In genomic region chr4:155602753-155603152, GRCm38 (mm10) we compare ENCODE assay signal across 10 mouse cellular contexts. TPM values are rescaled to one million over a fixed set of nuclear protein-coding genes. Genes with fewer than 3 reads are reported as not detected.
DNase-seq lines count a peak whose midpoint lies in the region; ATAC-seq and TF ChIP-seq lines count a peak whose summit lies in the region.
"Had no signal": no experiment of that assay in that cellular context is flagged by ENCODE, and none has a peak within 500 bp of the region (broad histone marks: within the 10 kb centered on the region; RNA-seq: fewer than 3 reads in every experiment).

No protein-coding gene starts in this region.

- H3K9ac ChIP-seq in limb, embryonic 14.5 days (ENCODE audit: low read depth, low read length, severe bottlenecking) = peak overlapping the region; percentile 93
- no peak overlapping the region for H3K9ac ChIP-seq in stomach, embryonic 15.5 days

- no peaks in the 10 kb centered on the region for H3K27me3 ChIP-seq in erythroblast, embryonic 14.5 days (ENCODE audit: control insufficient read depth)
- H3K27me3 ChIP-seq in spleen, adult 2 months (ENCODE audit: control insufficient read depth, insufficient read depth, low read length) = no peaks in the 10 kb centered on the region
- H3K27me3 ChIP-seq in limb, embryonic 14.5 days (ENCODE audit: control insufficient read depth, insufficient read depth, low read length) = no peaks in the 10 kb centered on the region
- H3K27me3 ChIP-seq in stomach, embryonic 15.5 days (replicated peaks) = no peaks in the 10 kb centered on the region

- 78% methylated on average over 1 of the region's 1 CpGs for WGBS in spleen, adult 2 months
- WGBS in limb, embryonic 14.5 days = 89% methylated on average over 1 of the region's 1 CpGs
- WGBS in stomach, embryonic 15.5 days = 92% methylated on average over 1 of the region's 1 CpGs

- H3K27ac ChIP-seq in spleen, adult 2 months (ENCODE audit: insufficient read depth, low read length) = no peak overlapping the region
- no peak overlapping the region for H3K27ac ChIP-seq in limb, embryonic 14.5 days (replicated peaks; ENCODE audit: low read depth, low read length)
- H3K27ac ChIP-seq in stomach, embryonic 15.5 days = no peak overlapping the region

- H3K36me3 ChIP-seq in erythroblast, embryonic 14.5 days (ENCODE audit: control insufficient read depth) = peaks cover 42% of the 10 kb centered on the region
- no peaks in the 10 kb centered on the region for H3K36me3 ChIP-seq in spleen, adult 2 months (ENCODE audit: control insufficient read depth, insufficient read depth, low read length)
- H3K36me3 ChIP-seq in limb, embryonic 14.5 days (ENCODE audit: control insufficient read depth, insufficient read depth, low read length) = 0 out of 2 replicates have a peak, but pooled peaks cover 9% of the 10 kb centered on the region
- no peaks in the 10 kb centered on the region; the same call in 1 of the 2 replicates for H3K36me3 ChIP-seq in stomach, embryonic 15.5 days

- ATAC-seq in erythroblast, adult 5-6 weeks (replicated peaks; ENCODE audit: low FRiP score, poor library complexity, severe bottlenecking) = no peak
- ATAC-seq in limb, embryonic 14.5 days (ENCODE audit: low FRiP score, low read depth) = no peak
- no peak for ATAC-seq in stomach, embryonic 15.5 days (ENCODE audit: insufficient read depth, low FRiP score, low read depth)

- no peak for TF ChIP-seq CTCF in spleen, adult 2 months (IDR thresholded peaks at IDR 0.05; ENCODE audit: extremely low read depth, insufficient read depth, insufficient read length, insufficient replicate concordance)

- no peaks in the 10 kb centered on the region for H3K9me3 ChIP-seq in erythroblast, embryonic 14.5 days (ENCODE audit: control insufficient read depth, low read length)
- no peaks in the 10 kb centered on the region for H3K9me3 ChIP-seq in limb, embryonic 14.5 days (ENCODE audit: control insufficient read depth, low read length)
- H3K9me3 ChIP-seq in stomach, embryonic 15.5 days = no peaks in the 10 kb centered on the region

- peak overlapping the region; percentile 79 for H3K4me2 ChIP-seq in limb, embryonic 14.5 days (replicated peaks; ENCODE audit: low read depth, low read length, severe bottlenecking)
- H3K4me2 ChIP-seq in stomach, embryonic 15.5 days = peak overlapping the region; percentile 87

- DNase-seq in spleen, adult 2 months (ENCODE audit: low read depth in 1 of 2, low spot score in 2 of 2) = no peak
- no peak for DNase-seq in spleen, postnatal 4 days (ENCODE audit: low spot score in 2 of 2)
- no peak for DNase-seq in limb, embryonic 14.5 days (ENCODE audit: low spot score)
- DNase-seq in frontal cortex, postnatal 25 days (ENCODE audit: low spot score in 2 of 2) = no peak
- DNase-seq in cerebellum, adult 18-20 months = no peak
- DNase-seq: adrenal gland, postnatal 36 days had no signal

- peaks cover 62% of the 10 kb centered on the region for H3K4me1 ChIP-seq in erythroblast, embryonic 14.5 days (ENCODE audit: control insufficient read depth)
- no peaks in the 10 kb centered on the region for H3K4me1 ChIP-seq in spleen, adult 2 months (ENCODE audit: control insufficient read depth, insufficient read depth, insufficient read length)
- H3K4me1 ChIP-seq in limb, embryonic 14.5 days (ENCODE audit: control insufficient read depth, insufficient read depth, low read length) = peaks cover 11% of the 10 kb centered on the region; the same call in 1 of the 2 replicates
- peaks cover 5% of the 10 kb centered on the region; the same call in 1 of the 2 replicates for H3K4me1 ChIP-seq in stomach, embryonic 15.5 days

- no peak for TF ChIP-seq POLR2A in spleen, adult 2 months (IDR thresholded peaks at IDR 0.05; ENCODE audit: low read depth, low read length)
- TF ChIP-seq POLR2A in limb, embryonic 14.5 days (IDR thresholded peaks at IDR 0.05; ENCODE audit: borderline replicate concordance, extremely low read depth, insufficient read depth, insufficient read length) = no peak

- H3K4me3 ChIP-seq in erythroblast, embryonic 14.5 days (replicated peaks) = peak overlapping the region; percentile 97
- peak overlapping the region; percentile 82; the same call in 1 of the 2 replicates for H3K4me3 ChIP-seq in spleen, adult 2 months (ENCODE audit: extremely low read depth, insufficient read depth, insufficient read length)
- H3K4me3 ChIP-seq in limb, embryonic 14.5 days (replicated peaks; ENCODE audit: low read length) = peak overlapping the region; percentile 85
- peak overlapping the region; percentile 95; the same call in 1 of the 2 replicates for H3K4me3 ChIP-seq in stomach, embryonic 15.5 days (replicated peaks)

RNA-seq across cellular contexts. Expression of gene Slc35e2, which starts 1.5 kb away (rescaled TPM):
- polyA plus RNA-seq in erythroblast, embryonic 14.5 days (2012) = 0.09 and 0.12 TPM in 2 replicates
- total RNA-seq in erythroblast, adult 5-6 weeks (2015; ENCODE audit: low replicate concordance) = 10.4 and 13.8 TPM in 2 replicates
- 7.6 and 13.2 TPM in 2 replicates for total RNA-seq in erythroblast, adult 5-6 weeks (2017; ENCODE audit: low replicate concordance)
- 6.2 and 7.1 TPM in 2 replicates for polyA plus RNA-seq in spleen, adult 2 months (2012; rRNA removed)
- polyA plus RNA-seq in limb, embryonic 14.5 days (2012; rRNA removed) = 10.9 and 13.8 TPM in 2 replicates
- 8.5 and 10.8 TPM in 2 replicates for polyA plus RNA-seq in limb, embryonic 14.5 days (2014; fragmentation: Nextera tagmentation; extraction: Ambion mirVana)
- polyA plus RNA-seq in stomach, embryonic 15.5 days (2015; fragmentation: Nextera tagmentation; extraction: Ambion mirVana) = 6.9 and 7.9 TPM in 2 replicates

RNA-seq across cellular contexts. Expression of gene Cdk11b, which starts 21.9 kb away (rescaled TPM):
- 5.0 and 6.4 TPM in 2 replicates for polyA plus RNA-seq in erythroblast, embryonic 14.5 days (2012)
- total RNA-seq in erythroblast, adult 5-6 weeks (2015; ENCODE audit: low replicate concordance) = 23.0 and 24.8 TPM in 2 replicates
- total RNA-seq in erythroblast, adult 5-6 weeks (2017; ENCODE audit: low replicate concordance) = 20.7 and 51.7 TPM in 2 replicates
- 25.8 and 27.8 TPM in 2 replicates for polyA plus RNA-seq in spleen, adult 2 months (2012; rRNA removed)
- 45.3 and 65.6 TPM in 2 replicates for polyA plus RNA-seq in limb, embryonic 14.5 days (2012; rRNA removed)
- 53.9 and 60.1 TPM in 2 replicates for polyA plus RNA-seq in limb, embryonic 14.5 days (2014; fragmentation: Nextera tagmentation; extraction: Ambion mirVana)
- polyA plus RNA-seq in stomach, embryonic 15.5 days (2015; fragmentation: Nextera tagmentation; extraction: Ambion mirVana) = 56.7 and 59.8 TPM in 2 replicates

RNA-seq across cellular contexts. Expression of gene Nadk, which starts 40.6 kb away (rescaled TPM):
- 1.0 and 1.9 TPM in 2 replicates for polyA plus RNA-seq in erythroblast, embryonic 14.5 days (2012)
- 42.3 and 46.2 TPM in 2 replicates for total RNA-seq in erythroblast, adult 5-6 weeks (2015; ENCODE audit: low replicate concordance)
- 27.5 and 27.6 TPM in 2 replicates for total RNA-seq in erythroblast, adult 5-6 weeks (2017; ENCODE audit: low replicate concordance)
- 75.3 and 90.7 TPM in 2 replicates for polyA plus RNA-seq in spleen, adult 2 months (2012; rRNA removed)
- 78.8 and 91.2 TPM in 2 replicates for polyA plus RNA-seq in limb, embryonic 14.5 days (2012; rRNA removed)
- polyA plus RNA-seq in limb, embryonic 14.5 days (2014; fragmentation: Nextera tagmentation; extraction: Ambion mirVana) = 87.9 and 97.1 TPM in 2 replicates
- 79.7 and 83.2 TPM in 2 replicates for polyA plus RNA-seq in stomach, embryonic 15.5 days (2015; fragmentation: Nextera tagmentation; extraction: Ambion mirVana)

RNA-seq across cellular contexts. Expression of gene Gm10563, which starts 42.5 kb away (rescaled TPM):
- not detected in 2 replicates for polyA plus RNA-seq in erythroblast, embryonic 14.5 days (2012)
- total RNA-seq in erythroblast, adult 5-6 weeks (2015; ENCODE audit: low replicate concordance) = not detected in 2 replicates
- total RNA-seq in erythroblast, adult 5-6 weeks (2017; ENCODE audit: low replicate concordance) = not detected in 2 replicates
- polyA plus RNA-seq in spleen, adult 2 months (2012; rRNA removed) = not detected in 2 replicates
- not detected in 2 replicates for polyA plus RNA-seq in limb, embryonic 14.5 days (2012; rRNA removed)
- polyA plus RNA-seq in limb, embryonic 14.5 days (2014; fragmentation: Nextera tagmentation; extraction: Ambion mirVana) = not detected in 2 replicates
- not detected in 2 replicates for polyA plus RNA-seq in stomach, embryonic 15.5 days (2015; fragmentation: Nextera tagmentation; extraction: Ambion mirVana)
- total RNA-seq: adrenal gland, postnatal 36 days; hematopoietic stem cell, adult 5-6 weeks had no signal

RNA-seq across cellular contexts. Expression of gene Mmp23, which starts 50.4 kb away (rescaled TPM):
- polyA plus RNA-seq in erythroblast, embryonic 14.5 days (2012) = not detected in 2 replicates
- 1.9 TPM in 1 of 2 replicates, not detected in the other for total RNA-seq in erythroblast, adult 5-6 weeks (2015; ENCODE audit: low replicate concordance)
- not detected in 2 replicates for total RNA-seq in erythroblast, adult 5-6 weeks (2017; ENCODE audit: low replicate concordance)
- 57.2 and 83.5 TPM in 2 replicates for polyA plus RNA-seq in spleen, adult 2 months (2012; rRNA removed)
- 34.7 and 42.7 TPM in 2 replicates for polyA plus RNA-seq in limb, embryonic 14.5 days (2012; rRNA removed)
- polyA plus RNA-seq in limb, embryonic 14.5 days (2014; fragmentation: Nextera tagmentation; extraction: Ambion mirVana) = 17.3 and 19.8 TPM in 2 replicates
- 39.6 and 42.0 TPM in 2 replicates for polyA plus RNA-seq in stomach, embryonic 15.5 days (2015; fragmentation: Nextera tagmentation; extraction: Ambion mirVana)
- total RNA-seq: hematopoietic stem cell, adult 5-6 weeks had no signal

Comparison
In these comparisons a context has a peak if more than half of its experiments do, and no peak if none do; other contexts are left out.
1. RNA of gene Nadk, which starts 40.6 kb away (polyA plus RNA-seq): 78.8 to 97.1 TPM in limb, embryonic 14.5 days, 79.7 to 83.2 TPM in stomach, embryonic 15.5 days and 75.3 to 90.7 TPM in spleen, adult 2 months; 1.0 to 1.9 TPM in erythroblast, embryonic 14.5 days; every median in the first group is over 10 times any median in the second.
2. Peak in every context shown above with its lines, with median percentiles within 50 percentile points of each other: H3K4me3 ChIP-seq.